In the genomic region with DNA sequence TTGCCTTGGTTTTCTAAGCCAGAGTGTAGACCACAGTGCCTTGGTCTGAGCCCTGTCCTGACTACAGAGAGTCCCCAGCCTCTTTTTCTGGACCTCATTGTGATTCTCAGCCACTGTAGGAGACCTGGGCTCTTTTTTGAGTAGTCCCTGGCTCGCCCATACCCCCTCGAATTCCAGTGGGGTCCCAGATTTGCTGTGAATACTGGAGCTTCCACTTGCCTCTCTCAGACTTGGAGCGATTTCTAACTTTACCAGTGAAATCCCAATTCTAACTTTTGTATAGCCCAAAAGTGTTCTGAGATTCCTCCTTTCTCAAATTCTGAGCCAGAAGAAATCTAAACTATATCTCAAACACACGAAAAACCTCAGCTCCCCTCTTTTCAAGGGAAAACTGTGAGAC, we compare ENCODE assay signal across 9 mouse cellular contexts. TPM values are rescaled to one million over a fixed set of nuclear protein-coding genes. Genes with fewer than 3 reads are reported as not detected.
A peak's percentile ranks its signal among the peaks of the same experiment; 100 is the strongest.
DNase-seq lines count a peak whose midpoint lies in the region; ATAC-seq and TF ChIP-seq lines count a peak whose summit lies in the region.
"Had no signal": no experiment of that assay in that cellular context is flagged by ENCODE, and none has a peak within 500 bp of the region (broad histone marks: within the 10 kb centered on the region; RNA-seq: fewer than 3 reads in every experiment).

A gene (plus strand): TSS at position 301 of the 400 bp plus-strand sequence.

- no peaks in the 10 kb centered on the region for H3K9me3 ChIP-seq in lung, embryonic 15.5 days
- no peaks in the 10 kb centered on the region for H3K9me3 ChIP-seq in limb, embryonic 13.5 days

- H3K27me3 ChIP-seq in lung, embryonic 15.5 days, result peaks cover 60% of the 10 kb centered on the region
- peaks cover 79% of the 10 kb centered on the region for H3K27me3 ChIP-seq in limb, embryonic 13.5 days

- H3K4me3 ChIP-seq in lung, embryonic 15.5 days, result no peak within 1 kb of the TSS
- peak within 1 kb of the TSS; percentile 75 for H3K4me3 ChIP-seq in gastrocnemius, adult 2 months
- H3K4me3 ChIP-seq in limb, embryonic 13.5 days, result peak within 1 kb of the TSS; percentile 26

- peak within 1 kb of the TSS; percentile 40 for H3K4me2 ChIP-seq in lung, embryonic 15.5 days
- H3K4me2 ChIP-seq in limb, embryonic 13.5 days (replicated peaks), result peak within 1 kb of the TSS; percentile 54

- no peak within 1 kb of the TSS for H3K9ac ChIP-seq in lung, embryonic 15.5 days
- H3K9ac ChIP-seq in limb, embryonic 13.5 days, result no peak within 1 kb of the TSS

- H3K36me3 ChIP-seq in lung, embryonic 15.5 days, result no peaks in the 10 kb centered on the region
- H3K36me3 ChIP-seq in limb, embryonic 13.5 days, result no peaks in the 10 kb centered on the region

- no peak for DNase-seq in lung, postnatal 36 days
- DNase-seq in gastrocnemius, adult 2 months, result no peak
- no peak for DNase-seq in left cerebral cortex, postnatal 4 days
- no peak for DNase-seq in ovary, postnatal 10 days (ENCODE audit: low spot score)
- DNase-seq: cerebellum, adult 8-10 months had no signal

- no peak for ATAC-seq in lung, embryonic 15.5 days (ENCODE audit: borderline replicate concordance, extremely low read depth, low FRiP score, low TSS enrichment)
- ATAC-seq in limb, embryonic 13.5 days (ENCODE audit: low FRiP score, low read depth), result no peak
- ATAC-seq in megakaryocyte, adult 5-6 weeks (ENCODE audit: poor library complexity, severe bottlenecking), result no peak

- no peak within 1 kb of the TSS for H3K27ac ChIP-seq in lung, embryonic 15.5 days
- peak within 1 kb of the TSS; percentile 95 for H3K27ac ChIP-seq in gastrocnemius, adult 2 months
- no peak within 1 kb of the TSS; the same call in 1 of the 2 replicates for H3K27ac ChIP-seq in limb, embryonic 13.5 days

- 42% methylated on average over 4 of the region's 4 CpGs for WGBS in lung, embryonic 15.5 days
- 35% methylated on average over 4 of the region's 4 CpGs for WGBS in limb, embryonic 13.5 days

- TF ChIP-seq CTCF in gastrocnemius, adult 2 months (IDR thresholded peaks at IDR 0.05), result no peak

- intact Hi-C loops in gastrocnemius, adult 2 months (cut with DNase I), result no loop called here
- intact Hi-C loops in left cerebral cortex, postnatal 4 days (cut with DNase I), result no loop called here

- no peaks in the 10 kb centered on the region for H3K4me1 ChIP-seq in lung, embryonic 15.5 days
- peaks cover 7% of the 10 kb centered on the region for H3K4me1 ChIP-seq in limb, embryonic 13.5 days

RNA-seq across cellular contexts. Expression of the gene that starts here (rescaled TPM):
- 0.30 TPM in 1 of 2 replicates, not detected in the other for polyA plus RNA-seq in lung, embryonic 15.5 days (2015; fragmentation: Nextera tagmentation; extraction: Ambion mirVana)
- total RNA-seq in gastrocnemius, adult 2 months (2021), result 100 to 1,000 TPM; 102 to 120 TPM
- 6.8 and 7.4 TPM in 2 replicates for polyA plus RNA-seq in limb, embryonic 13.5 days (2015; fragmentation: Nextera tagmentation; extraction: Ambion mirVana)
- total RNA-seq in megakaryocyte, adult 5-6 weeks (2015), result not detected in 2 replicates
- total RNA-seq in megakaryocyte, adult 5-6 weeks (2017), result not detected in 2 replicates
- total RNA-seq in left cerebral cortex, postnatal 4 days (2021), result 1 to 10 TPM in 1 of 2 experiments, under 1 TPM in 1; 0.91 to 1.2 TPM
- polyA plus RNA-seq: gonadal fat pad, adult 2 months had no signal

Comparison
In these comparisons a context has a peak if more than half of its experiments do, and no peak if none do; other contexts are left out.
1. RNA of the gene that starts here (total RNA-seq): 102 to 120 TPM in gastrocnemius, adult 2 months; 0.91 to 1.2 TPM in left cerebral cortex, postnatal 4 days and not detected in megakaryocyte, adult 5-6 weeks; every median in the first group is over 10 times any median in the second.